Mouse (Mus musculus) forebrain, embryonic 16.5 days (tissue): Measurements from ENCODE around the gene Rcc2. TPM values are rescaled to one million over a fixed set of nuclear protein-coding genes. Genes with fewer than 3 reads are reported as not detected.

Experiments used
- ATAC-seq: fragments of 200-750 bp; cut with Nextera tagmentation; 2 replicates; pipeline ENCODE4 v1.8.0; 2017; ENCODE audit warnings: mild to moderate bottlenecking, moderate library complexity
- H3K27ac ChIP-seq: fragments of 300-500 bp; sonication (generic); 2 replicates; pipeline ENCODE4 v1.5.1; 2014; ENCODE audit warnings: low read length, control low read depth
- H3K27me3 ChIP-seq: fragments of 300-500 bp; sonication (generic); replicated peaks from 2 replicates; pipeline ENCODE4 v1.6.1; 2014; ENCODE audit warnings: low read length; ENCODE audit not compliant: control insufficient read depth, insufficient read depth
- H3K36me3 ChIP-seq: fragments of 300-500 bp; sonication (generic); 2 replicates; pipeline ENCODE4 v1.6.1; 2014; ENCODE audit not compliant: control insufficient read depth, insufficient read depth
- H3K4me1 ChIP-seq: fragments of 300-500 bp; sonication (generic); replicated peaks from 2 replicates; pipeline ENCODE4 v1.6.1; 2014; ENCODE audit warnings: low read length; ENCODE audit not compliant: control insufficient read depth, insufficient read depth
- H3K4me2 ChIP-seq: fragments of 300-500 bp; sonication (generic); 2 replicates; pipeline ENCODE4 v1.6.1; 2014; ENCODE audit warnings: mild to moderate bottlenecking, low read length, control low read depth
- H3K4me3 ChIP-seq: fragments of 300-500 bp; sonication (generic); replicated peaks from 2 replicates; pipeline ENCODE4 v1.5.1; 2014; ENCODE audit warnings: mild to moderate bottlenecking, low read length, control low read depth
- H3K9ac ChIP-seq: fragments of 300-500 bp; sonication (generic); replicated peaks from 2 replicates; pipeline ENCODE4 v1.6.1; 2014; ENCODE audit warnings: low read depth, low read length, control low read depth
- H3K9me3 ChIP-seq: fragments of 300-500 bp; sonication (generic); 2 replicates; pipeline ENCODE4 v1.6.1; 2016; ENCODE audit warnings: low read length; ENCODE audit not compliant: control insufficient read depth
- WGBS: fragments of 180-500 bp; shearing (Covaris S2); extraction: QIAGEN DNeasy Blood & Tissue Kit; methylation state at CpG from one replicate; pipeline ENCODE4 v1.1.7; 2014; 5-methylcytosine and 5-hydroxymethylcytosine counted together
- polyA plus RNA-seq: library from polyadenylated mRNA; unstranded; fragments of >200 nt; fragmentation: Nextera tagmentation; extraction: Ambion mirVana; gene quantifications from 2 replicates; pipeline ENCODE4 v1.2.1, GENCODE M21; 2015

Rcc2 gene
- polyA plus RNA-seq, 1 experiment from 2014 or later, result 19.1 TPM

DNA sequence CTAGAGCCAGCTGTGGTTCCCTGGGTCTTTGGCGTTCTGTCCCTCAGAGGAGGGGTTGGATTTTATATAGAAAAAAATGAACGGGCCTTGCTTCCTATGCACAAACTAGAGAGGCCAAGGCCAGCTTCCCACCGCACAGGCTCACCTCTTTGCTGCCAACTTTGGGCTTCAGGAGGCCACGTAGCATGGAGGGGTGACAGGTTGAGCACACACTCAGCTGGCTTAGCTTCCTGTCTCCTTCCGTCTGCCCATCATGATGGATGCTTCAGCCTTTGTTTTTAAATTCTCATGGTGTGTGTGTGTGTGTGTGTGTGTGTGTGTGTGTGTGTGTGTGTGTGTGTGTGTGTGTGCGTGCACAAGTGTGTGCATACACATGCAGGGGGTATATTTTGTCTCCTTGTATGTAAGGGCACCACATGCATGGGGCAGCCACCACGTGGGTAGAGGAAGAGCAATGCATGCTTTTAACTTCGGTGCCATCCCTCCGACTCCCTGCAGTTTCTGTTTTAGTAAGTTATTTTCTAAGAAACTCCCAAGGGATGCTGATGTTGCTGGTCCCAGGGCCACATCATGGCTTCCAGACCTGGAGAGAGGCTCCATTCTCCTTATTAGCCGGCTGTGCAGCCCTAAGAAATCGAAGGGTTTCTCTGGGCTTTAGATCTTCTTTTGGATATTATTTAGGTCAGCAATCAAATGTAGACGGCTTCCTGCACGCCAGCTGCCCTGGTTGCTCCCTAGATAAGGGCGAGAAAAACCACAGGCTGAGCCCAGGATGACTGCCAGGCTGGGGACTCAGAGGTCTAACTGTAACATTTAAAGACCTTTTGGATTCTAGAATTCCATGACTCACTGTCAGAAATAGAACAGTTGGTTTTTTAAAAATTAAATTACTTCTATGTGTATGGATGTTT is 4.4 kb upstream of the Rcc2 start:
- Histone ChIP-seq H3K4me1 (peaks cover 12% of the 10 kb centered on the region), H3K9ac (no peak overlapping the region), H3K36me3 (no peaks in the 10 kb centered on the region), H3K27me3 (peaks cover 17% of the 10 kb centered on the region), H3K4me2 (no peak overlapping the region), H3K4me3 (no peak overlapping the region), H3K27ac (no peak overlapping the region), H3K9me3 (no peaks in the 10 kb centered on the region)
- WGBS, result 82% methylated on average over 14 of the region's 14 CpGs
- no peak for ATAC-seq

DNA sequence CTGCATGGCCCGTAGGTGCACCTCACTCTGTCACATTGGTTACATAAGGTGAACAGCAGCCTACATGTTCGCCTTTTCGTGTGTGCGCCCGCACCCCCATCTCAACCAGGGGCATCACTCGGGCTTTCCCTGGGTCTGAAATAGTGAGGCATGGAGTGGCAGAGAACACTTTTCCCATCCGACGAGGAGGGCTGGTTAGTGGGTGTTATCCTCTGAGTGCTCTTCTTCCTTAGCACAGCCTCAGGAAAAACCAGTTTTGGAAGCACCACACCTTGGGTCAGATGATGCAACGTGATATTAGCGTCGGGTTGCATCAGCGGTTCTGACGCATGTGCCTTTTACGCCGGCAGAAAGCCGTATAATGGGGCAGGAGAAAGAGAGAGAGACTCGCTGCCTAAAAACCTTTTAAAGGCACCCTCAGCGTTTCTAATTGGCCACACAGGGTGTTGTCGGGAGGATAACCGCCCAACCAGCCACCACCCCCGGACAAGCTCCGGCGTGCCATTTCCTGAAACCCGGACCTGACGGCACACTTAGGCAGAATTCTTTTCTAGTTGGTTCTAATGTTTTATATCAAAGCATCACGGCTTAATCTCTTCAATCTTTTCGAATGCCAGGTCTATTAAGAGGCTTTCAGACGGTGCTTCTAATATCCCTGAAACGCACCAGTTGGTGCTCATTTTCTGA is 757 bp upstream of the Rcc2 start:
- no peak overlapping the region for H3K27ac ChIP-seq
- H3K36me3 ChIP-seq, result no peaks in the 10 kb centered on the region
- H3K4me2 ChIP-seq, result peak overlapping the region; percentile 52
- H3K9ac ChIP-seq, result peak overlapping the region; percentile 39
- H3K4me3 ChIP-seq, result peak overlapping the region; percentile 38
- 4% methylated on average over 29 of the region's 29 CpGs for WGBS
- peaks cover 33% of the 10 kb centered on the region for H3K4me1 ChIP-seq
- H3K9me3 ChIP-seq, result no peaks in the 10 kb centered on the region
- ATAC-seq, result peak; percentile 8; the same call in 1 of the 2 replicates
- peaks cover 17% of the 10 kb centered on the region for H3K27me3 ChIP-seq

DNA sequence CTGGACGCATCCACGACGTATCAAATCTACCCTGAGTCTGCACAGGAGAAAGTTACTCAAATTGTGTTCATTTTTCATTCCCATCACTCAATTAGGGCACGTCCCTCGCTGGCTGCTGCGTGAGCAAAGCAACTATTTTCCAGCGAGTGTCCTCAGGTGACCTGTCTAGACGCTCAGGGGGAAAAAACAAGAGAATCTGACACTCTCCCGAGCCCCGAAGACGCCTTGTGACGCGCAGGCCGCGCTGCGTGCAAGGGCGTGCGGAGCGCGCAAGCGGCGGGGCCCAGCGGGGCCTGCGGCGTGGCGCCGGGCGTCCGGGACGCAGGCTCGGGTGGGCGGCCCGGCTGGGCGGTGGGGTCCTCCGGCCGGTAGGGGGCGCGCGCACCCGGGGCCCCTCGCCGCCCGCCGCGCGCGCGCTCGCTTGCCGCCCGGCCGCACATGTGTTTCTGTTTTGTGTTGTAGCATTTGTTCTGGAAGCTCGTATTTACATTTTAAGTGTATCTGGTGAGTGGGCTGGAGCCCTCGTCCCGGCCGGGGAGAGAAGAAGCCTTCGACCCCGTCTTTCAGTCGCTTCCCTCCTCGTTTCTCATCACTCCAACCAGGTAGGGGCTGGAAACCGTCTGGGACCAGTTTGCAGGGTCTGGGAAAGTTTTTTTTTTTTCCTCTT is 841 bp downstream of the Rcc2 start:
- H3K27me3 ChIP-seq, result peaks cover 17% of the 10 kb centered on the region
- H3K9ac ChIP-seq, result peak overlapping the region; percentile 90
- no peaks in the 10 kb centered on the region for H3K36me3 ChIP-seq
- H3K27ac ChIP-seq, result peak overlapping the region; percentile 90
- peaks cover 38% of the 10 kb centered on the region for H3K4me1 ChIP-seq
- H3K9me3 ChIP-seq, result no peaks in the 10 kb centered on the region
- H3K4me2 ChIP-seq, result peak overlapping the region; percentile 81
- peak overlapping the region; percentile 87 for H3K4me3 ChIP-seq
- WGBS, result under 1% methylated on average over 61 of the region's 61 CpGs
- peak; percentile 66 for ATAC-seq

DNA sequence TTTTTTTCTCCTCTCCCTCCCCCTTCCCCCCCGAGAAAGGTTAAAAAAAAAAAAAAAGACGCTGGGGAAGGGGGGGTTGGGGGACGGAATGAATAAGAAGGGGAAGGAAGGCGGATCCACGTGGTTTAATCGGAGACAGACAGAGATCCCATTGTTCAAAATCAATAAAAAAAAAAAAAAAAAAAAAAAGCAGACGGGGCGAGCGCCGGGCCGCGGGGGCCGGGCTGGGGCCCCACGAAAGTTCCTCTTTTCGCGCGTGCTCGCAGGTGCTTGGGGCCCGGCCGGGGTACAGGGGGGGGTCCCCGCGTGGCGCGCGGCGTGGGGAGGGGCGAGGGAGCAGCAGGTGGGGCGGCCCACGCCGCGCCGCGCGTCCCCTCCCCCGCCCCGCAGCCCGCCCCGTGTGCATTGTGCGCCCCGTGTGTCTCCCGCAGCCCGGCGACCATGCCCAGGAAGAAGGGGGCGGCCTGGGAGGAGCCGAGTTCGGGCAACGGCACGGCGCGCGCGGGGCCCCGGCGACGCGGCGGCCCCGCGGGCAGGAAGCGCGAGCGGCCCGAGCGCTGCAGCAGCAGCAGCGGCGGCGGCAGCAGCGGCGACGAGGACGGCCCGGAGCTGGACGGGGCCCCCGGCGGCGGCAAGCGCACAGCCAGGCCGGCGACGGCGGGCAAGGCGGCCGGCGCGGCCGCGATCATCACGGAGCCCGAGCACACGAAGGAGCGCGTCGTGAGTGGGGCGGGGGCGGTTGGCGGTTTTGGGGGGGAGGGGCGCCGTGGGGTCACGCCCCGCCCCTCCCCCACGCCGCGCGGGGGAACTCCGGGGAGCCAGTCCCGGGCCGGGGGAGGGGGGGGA is 1.6 kb downstream of the Rcc2 start:
- WGBS, result under 1% methylated on average over 42 of the region's 107 CpGs
- Histone ChIP-seq H3K36me3 (no peaks in the 10 kb centered on the region; the same call in 1 of the 2 replicates), H3K4me3 (peak overlapping the region; percentile 87), H3K4me2 (peak overlapping the region; percentile 81), H3K4me1 (peaks cover 43% of the 10 kb centered on the region), H3K9ac (peak overlapping the region; percentile 90), H3K9me3 (no peaks in the 10 kb centered on the region), H3K27me3 (peaks cover 17% of the 10 kb centered on the region), H3K27ac (peak overlapping the region; percentile 90)
- peak; percentile 11 for ATAC-seq

DNA sequence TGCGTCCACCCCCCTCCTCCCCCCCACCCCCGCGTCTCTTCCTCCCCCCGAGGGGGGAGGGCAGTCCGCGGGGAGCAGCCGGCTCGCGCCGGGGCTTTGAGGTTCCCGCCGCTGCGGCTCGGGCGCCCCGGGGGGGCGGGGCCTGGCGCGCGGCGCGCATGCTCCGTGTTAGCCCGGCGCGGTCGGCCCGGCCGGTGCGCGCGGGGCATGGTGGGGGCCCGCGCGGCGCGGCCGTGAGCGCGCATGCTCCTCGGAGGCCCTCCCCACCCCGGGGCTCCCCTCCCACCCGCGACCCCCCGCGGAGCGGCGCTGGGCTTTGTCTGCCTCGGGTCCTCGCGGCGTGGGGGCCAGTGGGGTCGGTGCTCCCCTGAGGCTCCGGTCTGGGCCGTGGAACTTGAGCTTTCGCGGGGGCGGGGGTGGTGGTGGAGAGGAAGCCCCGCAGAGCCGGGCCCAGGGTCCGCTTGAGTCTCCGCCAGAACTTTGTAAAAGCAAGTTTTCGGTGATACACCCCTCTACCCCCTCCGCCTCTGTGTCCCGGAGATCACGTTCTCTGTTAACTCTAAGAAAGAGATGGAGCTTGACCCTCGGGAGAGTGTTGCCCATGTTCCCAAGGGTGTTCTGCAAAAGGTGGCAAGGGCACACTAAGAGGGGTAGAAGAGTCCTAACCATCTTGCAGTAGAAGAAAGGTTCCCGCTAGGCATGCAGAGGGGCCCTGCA is 2.4 kb downstream of the Rcc2 start:
- WGBS, result under 1% methylated on average over 38 of the region's 68 CpGs
- H3K27ac ChIP-seq, result peak overlapping the region; percentile 90
- peak overlapping the region; percentile 81 for H3K4me2 ChIP-seq
- ATAC-seq, result peak; percentile 78
- no peaks in the 10 kb centered on the region for H3K9me3 ChIP-seq
- H3K4me3 ChIP-seq, result peak overlapping the region; percentile 87
- H3K27me3 ChIP-seq, result peaks cover 17% of the 10 kb centered on the region
- H3K9ac ChIP-seq, result peak overlapping the region; percentile 90
- no peaks in the 10 kb centered on the region; the same call in 1 of the 2 replicates for H3K36me3 ChIP-seq
- peaks cover 46% of the 10 kb centered on the region for H3K4me1 ChIP-seq

DNA sequence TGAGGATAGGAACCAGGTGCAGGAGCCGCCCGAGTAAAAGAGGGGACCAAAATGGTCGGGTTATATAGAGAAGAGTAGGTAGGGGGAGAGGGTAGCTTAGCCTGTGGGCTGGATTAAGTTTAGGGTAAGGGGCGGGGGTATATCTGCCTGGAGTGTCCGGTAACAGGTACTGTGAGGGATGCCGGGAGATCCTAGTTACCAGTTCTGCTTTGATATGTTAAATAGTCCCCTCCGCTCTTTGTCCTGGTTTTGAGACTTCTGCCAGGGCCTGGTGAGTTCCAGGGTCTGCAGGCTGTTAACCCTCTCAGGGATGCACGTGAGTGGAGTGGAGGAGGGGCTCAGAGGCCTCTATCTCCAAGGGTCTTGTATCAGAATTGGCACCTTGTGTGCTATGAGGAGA is 3.3 kb downstream of the Rcc2 start:
- H3K36me3 ChIP-seq, result peaks cover 2% of the 10 kb centered on the region; the same call in 1 of the 2 replicates
- ATAC-seq, result no peak
- H3K27me3 ChIP-seq, result peaks cover 14% of the 10 kb centered on the region
- H3K27ac ChIP-seq, result no peak overlapping the region; the same call in 1 of the 2 replicates
- 2% methylated on average over 8 of the region's 8 CpGs for WGBS
- H3K4me3 ChIP-seq, result peak overlapping the region; percentile 87
- H3K9me3 ChIP-seq, result no peaks in the 10 kb centered on the region
- peak overlapping the region; percentile 81 for H3K4me2 ChIP-seq
- H3K4me1 ChIP-seq, result peaks cover 46% of the 10 kb centered on the region
- peak overlapping the region; percentile 90 for H3K9ac ChIP-seq

DNA sequence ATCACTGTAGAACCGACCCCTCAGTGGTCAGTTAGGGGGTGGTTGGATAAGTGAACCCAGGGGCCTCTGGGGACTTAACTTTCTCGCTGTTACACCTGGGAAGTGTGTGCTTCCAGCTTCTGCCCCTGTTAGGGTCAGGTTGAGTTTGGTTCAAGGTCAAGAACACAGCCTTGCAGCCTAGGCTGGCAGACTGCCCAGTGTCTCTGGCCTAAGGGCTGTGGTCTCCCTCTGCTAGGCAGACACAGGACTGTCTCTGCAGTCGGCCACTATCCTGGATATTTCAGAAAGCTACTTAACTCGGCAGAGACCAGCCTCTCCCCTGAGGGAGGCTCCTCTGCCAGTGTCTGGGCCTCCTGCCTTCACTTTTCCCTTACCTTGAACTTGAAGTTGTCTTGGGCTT is 3.8 kb downstream of the Rcc2 start:
- peaks cover 8% of the 10 kb centered on the region for H3K27me3 ChIP-seq
- peaks cover 46% of the 10 kb centered on the region for H3K4me1 ChIP-seq
- peak overlapping the region; percentile 87; the same call in 1 of the 2 replicates for H3K4me3 ChIP-seq
- no peak overlapping the region; the same call in 1 of the 2 replicates for H3K9ac ChIP-seq
- no peak for ATAC-seq
- H3K36me3 ChIP-seq, result peaks cover 2% of the 10 kb centered on the region; the same call in 1 of the 2 replicates
- H3K27ac ChIP-seq, result no peak overlapping the region
- no peaks in the 10 kb centered on the region for H3K9me3 ChIP-seq
- 20% methylated on average over 4 of the region's 4 CpGs for WGBS
- H3K4me2 ChIP-seq, result peak overlapping the region; percentile 81

DNA sequence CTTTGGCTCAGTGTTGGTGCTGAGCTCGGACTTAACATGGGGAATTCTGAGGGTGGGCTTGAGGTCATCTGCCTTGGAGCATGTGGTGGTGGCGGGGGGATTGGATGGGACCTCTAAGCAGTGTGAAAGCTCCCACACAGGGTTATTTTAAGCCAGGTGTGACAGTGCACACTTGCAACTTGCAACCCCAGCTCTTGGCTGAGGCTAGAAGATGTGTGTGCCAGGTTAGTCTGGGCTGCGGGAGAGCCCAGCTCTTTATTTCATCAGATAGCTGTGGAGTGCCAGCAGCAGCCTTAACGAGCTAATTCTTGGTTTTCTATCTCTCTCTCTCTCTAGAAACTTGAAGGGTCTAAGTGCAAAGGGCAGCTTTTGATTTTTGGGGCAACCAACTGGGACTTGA is 7.3 kb downstream of the Rcc2 start:
- H3K9ac ChIP-seq, result no peak overlapping the region

More for the DNA sequence above, 7.3 kb downstream of the Rcc2 start:
- no peak for ATAC-seq
- peaks cover 18% of the 10 kb centered on the region; the same call in 1 of the 2 replicates for H3K36me3 ChIP-seq
- 51% methylated on average over 4 of the region's 4 CpGs for WGBS
- peaks cover 32% of the 10 kb centered on the region for H3K4me1 ChIP-seq
- no peaks in the 10 kb centered on the region for H3K9me3 ChIP-seq
- no peak overlapping the region for H3K27ac ChIP-seq
- H3K4me3 ChIP-seq, result no peak overlapping the region
- no peaks in the 10 kb centered on the region for H3K27me3 ChIP-seq
- no peak overlapping the region for H3K4me2 ChIP-seq
